Mouse (Mus musculus) liver, postnatal 0 days (tissue): ENCODE measurements around the gene Spon1.

Source experiments
- CTCF ChIP-seq: sonication (generic); IDR thresholded peaks from 2 replicates; pipeline ENCODE4 v1.5.1; 2016; ENCODE audit warnings: antibody characterized with exemption, low read depth
- EP300 ChIP-seq: IDR thresholded peaks from 2 replicates; pipeline ENCODE4 v1.6.1; 2016; ENCODE audit warnings: antibody characterized with exemption, low read depth, mild to moderate bottlenecking

- TF ChIP-seq CTCF (no peak), EP300 (no peak)
Measured at GRCm38 (mm10) chr7:114053720-114054119, 287.9 kb downstream of the Spon1 start.
